Mouse (Mus musculus) kidney, postnatal 10 days (tissue): Measurements from ENCODE around the gene Jun.
A peak's percentile ranks its signal among the peaks of the same experiment; 100 is the strongest.

Experiments
- DNase-seq: peaks from one replicate; pipeline ENCODE4 v3.0.0; 2021; ENCODE audit warnings: mixed read lengths

Jun gene

GRCm38 (mm10) chr4:95052025-95052899 is at the start of gene Jun:
Jun (minus strand) TSS chr4:95052222.
- peak; percentile 100 for DNase-seq

- DNase-seq = no peak
Observed at GRCm38 (mm10) chr4:95101684-95102083, 49.7 kb upstream of the Jun start.

DNA sequence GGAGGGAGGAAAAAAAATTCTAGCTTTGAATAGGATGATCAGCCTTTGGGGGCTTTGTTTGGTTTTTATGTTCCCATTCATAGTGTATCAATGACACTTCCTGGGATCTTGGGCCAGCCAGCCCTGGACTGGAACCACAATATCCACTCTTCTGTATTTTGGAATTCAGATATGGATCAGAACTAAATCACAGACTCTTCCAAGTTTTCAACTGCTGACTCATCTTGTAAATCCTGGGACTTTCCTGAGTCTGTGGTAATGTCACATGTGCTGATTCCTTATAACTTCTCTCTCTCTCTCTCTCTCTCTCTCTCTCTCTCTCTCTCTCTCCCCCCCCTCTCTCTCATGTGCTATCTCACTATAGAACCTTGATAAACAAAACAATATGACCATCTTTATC is 48.7 kb upstream of the Jun start:
- no peak for DNase-seq

GRCm38 (mm10) chr4:95099373-95099772 is 47.4 kb upstream of the Jun start:
- DNase-seq = no peak

DNA sequence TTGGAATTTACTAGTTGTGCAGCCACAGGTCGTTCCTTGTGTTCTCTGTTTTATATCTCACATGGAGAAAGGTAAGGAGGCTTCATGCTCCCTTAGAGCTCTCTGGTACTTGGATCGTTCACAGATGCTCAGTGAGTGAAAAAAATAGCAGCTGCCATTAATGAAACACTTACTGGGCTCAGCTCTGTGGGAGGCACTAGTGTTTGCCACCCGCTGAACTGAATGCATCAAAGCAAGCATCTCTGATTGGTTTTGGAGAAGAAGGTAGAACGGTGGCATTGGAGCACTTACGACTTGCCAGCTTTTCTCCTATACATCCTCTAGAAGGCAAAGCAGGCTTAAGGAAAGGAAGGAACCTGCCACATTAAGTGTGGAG is 46.7 kb upstream of the Jun start:
- DNase-seq = peak; percentile 1

GRCm38 (mm10) chr4:95097942-95098721 is 46.1 kb upstream of the Jun start:
- DNase-seq = peak; percentile 3

DNA sequence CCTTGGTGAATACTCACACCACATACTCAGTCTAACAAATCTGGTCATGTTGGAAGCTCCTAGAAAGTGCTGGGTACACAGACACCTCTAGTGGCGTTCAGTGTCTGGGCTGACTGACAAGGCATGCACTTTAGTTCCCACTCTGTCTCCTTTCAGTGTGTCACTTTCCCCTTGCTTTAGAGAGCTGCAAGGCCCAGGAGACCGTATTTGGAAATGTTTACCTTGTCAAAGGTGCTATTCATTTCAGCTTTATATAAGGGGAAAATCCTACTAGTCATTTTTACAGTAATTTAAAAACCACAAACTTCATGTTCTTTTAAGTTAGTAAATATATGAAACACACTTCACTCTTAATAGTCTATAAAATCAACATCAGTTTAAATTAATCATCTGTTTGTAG is 44.7 kb upstream of the Jun start:
- DNase-seq = peak; percentile 1

GRCm38 (mm10) chr4:95095911-95096310 is 43.9 kb upstream of the Jun start:
- peak; percentile 3 for DNase-seq

DNA sequence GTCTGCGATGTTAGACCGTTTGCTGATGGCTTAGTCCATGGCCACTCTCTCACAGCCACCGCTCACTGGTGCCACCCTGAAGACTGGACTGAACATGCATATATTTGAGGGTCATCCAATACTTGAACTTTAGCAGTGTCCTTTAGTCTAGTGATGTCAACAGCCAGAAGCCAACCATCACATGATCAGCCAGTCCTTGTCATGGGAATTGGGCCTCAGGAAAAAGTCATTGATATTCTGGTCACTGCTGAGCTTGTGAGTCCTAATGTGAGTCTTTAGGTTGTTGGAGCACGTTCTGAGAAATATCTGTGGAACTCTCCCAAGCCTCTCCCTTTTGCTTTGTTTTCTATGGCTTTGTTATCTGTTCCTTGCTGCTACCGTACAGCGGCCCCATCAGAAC is 43.3 kb upstream of the Jun start:
- DNase-seq = peak; percentile 5

- peak; percentile 23 for DNase-seq
Observed at GRCm38 (mm10) chr4:95094700-95095113, 42.7 kb upstream of the Jun start.

DNA sequence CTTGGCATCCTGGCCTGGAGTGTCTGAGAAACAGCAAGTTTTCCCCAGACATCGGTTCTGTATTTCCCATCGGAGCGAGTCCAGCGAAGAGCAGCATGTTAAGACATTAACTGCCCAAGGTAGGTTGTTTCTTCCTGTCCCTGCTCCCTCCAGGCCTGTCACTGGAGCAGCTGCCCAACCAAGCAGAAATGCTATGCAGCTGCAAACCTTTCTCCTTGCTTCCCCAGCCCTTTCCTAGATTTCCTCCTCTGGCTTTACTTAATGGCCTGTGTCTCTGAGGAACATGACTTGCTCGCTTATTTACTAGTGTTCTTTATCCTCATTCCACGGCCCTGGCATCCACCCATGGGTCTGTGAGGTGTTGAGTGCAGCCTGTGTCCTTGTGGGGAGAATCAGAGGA is 41.6 kb upstream of the Jun start:
- peak; percentile 39 for DNase-seq

DNA sequence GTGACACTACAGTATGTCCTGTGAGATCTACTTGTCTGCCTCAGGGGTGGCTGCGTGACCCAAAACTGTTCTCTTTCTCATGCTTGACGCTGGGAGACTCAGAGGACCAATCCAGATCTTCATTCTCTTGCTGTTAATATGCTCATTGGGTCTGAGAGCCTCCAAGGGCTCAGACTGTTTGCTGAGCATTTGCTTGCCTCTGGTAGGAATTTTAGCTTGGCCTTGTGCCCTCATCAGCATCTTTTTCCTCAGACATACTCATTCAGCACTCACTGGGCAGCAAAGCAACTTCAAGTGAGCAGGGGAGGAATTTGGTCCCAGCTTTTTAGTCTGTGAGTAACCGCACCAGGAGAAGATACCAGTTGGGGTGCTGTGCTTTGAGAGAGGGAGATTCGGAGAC is 40.5 kb upstream of the Jun start:
- peak; percentile 5 for DNase-seq

- peak; percentile 2 for DNase-seq
Observed at GRCm38 (mm10) chr4:95091536-95091935, 39.5 kb upstream of the Jun start.

- DNase-seq = no peak
Observed at GRCm38 (mm10) chr4:95089968-95090367, 37.9 kb upstream of the Jun start.

GRCm38 (mm10) chr4:95089053-95089452 is 37.0 kb upstream of the Jun start:
- peak; percentile 1 for DNase-seq

DNA sequence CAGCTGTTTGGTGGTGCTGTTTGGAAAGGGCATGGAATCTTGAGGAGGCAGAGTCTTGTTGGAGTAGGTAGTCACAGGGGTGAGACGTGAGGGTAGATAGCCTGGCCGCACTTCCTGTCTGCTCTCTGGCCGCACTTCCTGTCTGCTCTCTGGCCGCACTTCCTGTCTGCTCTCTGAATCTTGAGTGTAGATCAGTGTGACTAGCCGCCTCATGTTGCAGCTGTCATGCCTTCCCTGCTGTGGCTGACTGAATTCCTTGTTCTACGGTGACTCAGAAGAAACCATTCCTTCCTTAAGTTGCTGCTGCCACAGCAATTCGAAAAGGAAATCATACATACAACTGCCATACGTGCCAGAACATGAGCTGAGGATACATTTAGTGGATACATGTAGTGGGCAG is 31.9 kb upstream of the Jun start:
- no peak for DNase-seq

DNA sequence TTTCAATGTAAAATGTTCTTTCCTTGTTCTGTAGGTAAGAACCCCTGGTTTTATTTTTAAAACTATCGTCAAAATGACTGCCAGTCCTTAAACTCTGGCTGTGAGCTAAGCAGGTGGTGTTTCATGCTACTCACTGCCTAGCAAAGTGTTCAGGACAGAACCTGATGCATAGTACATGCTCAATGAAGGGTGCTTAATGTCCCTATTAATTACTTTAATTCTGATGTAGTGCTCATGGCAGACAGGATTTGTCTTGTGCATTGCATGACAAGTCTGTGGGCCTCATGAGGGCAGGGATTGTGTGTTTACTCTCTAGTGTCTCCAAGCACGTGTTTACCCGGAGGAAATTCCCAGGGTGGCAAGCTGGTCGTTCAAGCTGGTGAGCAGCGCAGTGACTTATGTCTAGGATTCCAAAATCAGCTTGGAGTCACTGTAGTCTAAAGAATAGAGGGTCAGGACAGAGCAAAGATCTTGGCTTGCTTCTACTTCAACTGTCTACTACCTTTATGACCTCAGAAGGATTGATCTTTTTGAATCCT is 31.2 kb upstream of the Jun start:
- no peak for DNase-seq

GRCm38 (mm10) chr4:95082481-95083088 is 30.6 kb upstream of the Jun start:
- peak; percentile 78 for DNase-seq

GRCm38 (mm10) chr4:95081632-95082031 is 29.6 kb upstream of the Jun start:
- DNase-seq = no peak

DNA sequence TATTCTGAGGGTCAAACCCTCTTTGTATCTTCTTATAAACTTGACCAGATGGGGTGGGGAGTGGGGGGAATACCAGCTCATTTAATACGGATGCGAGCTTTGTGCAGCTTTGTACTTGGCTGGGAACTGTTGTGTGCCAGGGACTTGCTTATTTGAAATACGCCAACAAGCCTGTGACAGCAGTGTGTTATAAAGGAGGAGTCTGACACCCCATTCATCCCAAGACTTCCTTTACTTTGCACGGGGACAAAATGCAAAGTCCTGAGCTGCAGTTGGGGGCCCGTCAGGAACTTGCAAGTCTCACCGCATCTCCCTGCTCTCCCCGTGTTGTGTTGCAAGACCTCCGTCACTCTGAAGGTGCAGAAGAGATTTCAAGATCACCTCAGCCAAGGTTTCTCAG is 26.6 kb upstream of the Jun start:
- no peak for DNase-seq

- DNase-seq = no peak
Observed at GRCm38 (mm10) chr4:95076279-95076678, 24.3 kb upstream of the Jun start.

- no peak for DNase-seq
Observed at GRCm38 (mm10) chr4:95075591-95076002, 23.6 kb upstream of the Jun start.

DNA sequence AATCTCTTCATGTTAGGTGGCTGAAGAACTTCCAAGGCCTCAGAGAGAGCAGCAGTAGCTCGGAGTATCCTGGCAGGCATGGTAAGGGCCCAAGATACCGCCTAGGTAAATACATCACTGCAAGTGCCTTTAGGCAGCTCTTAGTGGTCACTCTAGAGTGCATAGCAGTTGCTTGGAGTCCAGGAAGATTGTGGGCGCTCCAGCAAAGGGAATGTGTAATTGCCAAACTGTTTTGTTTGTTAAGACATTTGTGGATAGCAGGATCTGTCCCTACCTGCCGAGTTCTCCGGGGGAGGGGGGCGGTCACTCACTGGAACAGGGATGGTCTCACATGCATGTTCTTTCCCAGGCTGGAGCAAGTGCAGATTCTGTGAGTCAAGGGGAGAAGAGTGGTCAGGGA is 22.3 kb upstream of the Jun start:
- no peak for DNase-seq
